ENCODE assay signal across 19 mouse cellular contexts in the genomic region with DNA sequence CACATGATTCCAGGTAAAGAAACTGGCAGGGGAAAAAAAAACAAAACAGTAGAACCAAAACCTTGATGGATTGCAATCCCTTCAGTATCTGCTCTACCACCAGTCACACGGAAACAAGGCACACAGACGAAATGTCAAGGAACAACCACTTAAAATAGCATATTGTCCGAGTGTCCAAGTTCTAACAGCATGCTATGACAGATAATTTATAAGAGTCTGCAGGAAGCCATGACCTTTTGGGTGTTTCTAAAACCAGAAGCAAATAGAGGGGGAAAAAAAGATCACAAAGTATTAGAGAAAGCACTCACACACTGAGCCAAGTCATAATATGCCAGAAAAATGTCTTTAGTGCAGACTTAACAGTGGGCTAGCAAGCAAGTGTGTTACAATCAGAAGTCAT. TPM values are rescaled to one million over a fixed set of nuclear protein-coding genes. Genes with fewer than 3 reads are reported as not detected.
"Had no signal": no experiment of that assay in that cellular context is flagged by ENCODE, and none has a peak within 500 bp of the region (broad histone marks: within the 10 kb centered on the region; RNA-seq: fewer than 3 reads in every experiment).

No protein-coding gene starts in this region.

- H3K4me3 ChIP-seq: left cerebral cortex, adult 2 months; liver, embryonic 13.5 days; midbrain, embryonic 12.5 days; midbrain, embryonic 15.5 days; neural tube, embryonic 12.5 days; neural tube, embryonic 15.5 days had no signal

- H3K9ac ChIP-seq: liver, embryonic 13.5 days; lung, embryonic 14.5 days; midbrain, embryonic 12.5 days; midbrain, embryonic 15.5 days; neural tube, embryonic 12.5 days; neural tube, embryonic 15.5 days had no signal

- H3K4me2 ChIP-seq: liver, embryonic 13.5 days; lung, embryonic 14.5 days; midbrain, embryonic 12.5 days; midbrain, embryonic 15.5 days; neural tube, embryonic 12.5 days; neural tube, embryonic 15.5 days had no signal

- DNase-seq: layer of hippocampus, postnatal 36 days; liver, embryonic 13.5 days; lung, embryonic 14.5 days; lung, postnatal 10 days; right cerebral cortex, adult 18-20 months; right cerebral cortex, postnatal 14 days; right cerebral cortex, postnatal 4 days; thymus, adult 2 months; thymus, postnatal 14 days; thymus, postnatal 4 days had no signal

- H3K27ac ChIP-seq: left cerebral cortex, adult 2 months; liver, embryonic 13.5 days; macrophage; midbrain, embryonic 12.5 days; midbrain, embryonic 15.5 days; neural tube, embryonic 12.5 days; neural tube, embryonic 15.5 days; stomach, postnatal 0 days had no signal

- H3K9me3 ChIP-seq: liver, embryonic 13.5 days; midbrain, embryonic 15.5 days; neural tube, embryonic 12.5 days; neural tube, embryonic 15.5 days had no signal

- H3K4me1 ChIP-seq: midbrain, embryonic 12.5 days; midbrain, embryonic 15.5 days; neural tube, embryonic 15.5 days had no signal

- H3K36me3 ChIP-seq: liver, embryonic 13.5 days; midbrain, embryonic 15.5 days; neural tube, embryonic 12.5 days; neural tube, embryonic 15.5 days had no signal

- H3K27me3 ChIP-seq: liver, embryonic 13.5 days; midbrain, embryonic 12.5 days; midbrain, embryonic 15.5 days; neural tube, embryonic 12.5 days; neural tube, embryonic 15.5 days had no signal

- ATAC-seq: intestine, embryonic 16.5 days; midbrain, embryonic 15.5 days had no signal

RNA-seq across cellular contexts. Expression of a gene that starts 32.4 kb away (rescaled TPM):
- total RNA-seq: megakaryocyte, adult 5-6 weeks had no signal
